Mouse (Mus musculus) ES-Bruce4 (cell line): ENCODE measurements around the gene Dbp.

Experiments
- CTCF ChIP-seq: IDR thresholded peaks from one replicate; pipeline ENCODE4 v1.8.1; 2011; ENCODE audit warnings: low read depth, low read length
- EP300 ChIP-seq: IDR thresholded peaks from 2 replicates; pipeline ENCODE4 v1.6.1; 2011; ENCODE audit warnings: low read depth, low read length; ENCODE audit not compliant: insufficient read depth
- POLR2A ChIP-seq: IDR thresholded peaks from one replicate; pipeline ENCODE4 v1.8.1; 2011; ENCODE audit warnings: low read length; ENCODE audit not compliant: insufficient read depth

- TF ChIP-seq CTCF (no peak), POLR2A (no peak), EP300 (no peak)
These were observed 14.3 kb downstream of the Dbp start for GRCm38 (mm10) chr7:45719180-45719579.
